Mouse (Mus musculus) ES-Bruce4 (cell line): ENCODE measurements around the gene Erg28.

Experiments used
- CTCF ChIP-seq: IDR thresholded peaks from one replicate; pipeline ENCODE4 v1.8.1; 2011; ENCODE audit warnings: low read depth, low read length
- EP300 ChIP-seq: IDR thresholded peaks from 2 replicates; pipeline ENCODE4 v1.6.1; 2011; ENCODE audit warnings: low read depth, low read length; ENCODE audit not compliant: insufficient read depth

DNA sequence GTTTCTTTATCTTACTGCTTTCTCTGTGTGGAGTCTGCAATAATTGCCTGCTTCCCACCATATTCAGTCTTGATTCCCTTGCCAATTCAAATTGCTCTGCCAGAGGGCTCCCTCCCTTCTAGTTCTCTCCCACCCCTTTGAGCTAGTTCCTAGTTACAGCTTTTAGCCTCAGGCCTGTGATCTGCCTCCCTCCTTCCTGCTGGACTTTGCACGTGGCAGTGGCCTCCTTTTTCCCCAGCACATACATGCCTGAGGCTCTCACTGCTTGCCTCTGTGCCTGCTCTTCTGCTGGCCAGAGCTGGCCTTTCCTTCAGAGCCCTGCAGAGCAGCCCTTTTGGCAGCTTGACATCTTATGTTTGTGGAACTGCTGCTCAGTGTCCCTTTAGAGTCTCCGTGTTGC lies 38.2 kb upstream of the Erg28 start:
- no peak for TF ChIP-seq CTCF
- no peak for TF ChIP-seq EP300
